Mouse (Mus musculus) testis, adult 2 months (tissue): ENCODE results near the gene Tgfbr2.

Source experiments
- CTCF ChIP-seq: fragments of 200-500 bp; IDR thresholded peaks from 2 replicates; pipeline ENCODE4 v1.5.1; 2012; ENCODE audit warnings: low read depth, mild to moderate bottlenecking, inconsistent platforms, low read length, moderate library complexity; ENCODE audit not compliant: control insufficient read depth, insufficient read depth, insufficient replicate concordance
- POLR2A ChIP-seq: fragments of 200-500 bp; IDR thresholded peaks from 2 replicates; pipeline ENCODE4 v1.6.1; 2012; ENCODE audit warnings: low read depth, mild to moderate bottlenecking, inconsistent platforms, low read length, moderate library complexity; ENCODE audit not compliant: control insufficient read depth

DNA sequence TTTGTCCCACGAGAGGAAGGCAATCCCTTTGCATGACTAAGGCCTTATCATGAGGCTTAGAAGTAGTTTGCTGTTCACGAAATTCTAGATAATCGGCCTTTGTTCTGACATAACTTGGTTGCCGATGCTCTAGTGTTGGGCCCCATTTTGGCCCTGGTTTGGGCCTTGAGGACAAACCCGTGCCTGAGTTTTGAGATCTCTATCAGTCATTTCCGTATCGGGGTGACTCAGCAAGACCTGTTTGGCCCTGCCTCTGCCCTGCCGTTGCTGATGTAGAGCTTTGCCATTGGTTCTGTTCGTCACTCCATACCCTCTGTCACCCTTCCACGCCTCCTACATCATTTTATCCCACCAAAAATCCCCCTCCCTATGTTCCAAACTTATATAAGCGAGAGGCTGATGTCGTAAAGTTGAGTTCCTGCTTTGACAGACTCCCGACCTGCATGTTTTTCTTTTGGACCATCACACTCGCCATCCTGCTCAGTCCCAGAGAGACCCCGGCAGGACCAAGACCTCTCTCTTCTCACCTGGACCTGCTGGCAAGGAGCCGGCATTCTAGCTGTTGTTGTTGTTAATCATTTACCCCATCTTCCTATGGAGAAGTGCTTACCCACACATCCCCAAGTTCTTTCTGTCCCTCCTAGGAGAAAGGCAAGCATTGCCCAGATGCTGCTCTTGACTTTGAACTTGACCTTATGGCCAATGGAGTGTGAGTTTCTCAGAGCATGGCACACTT lies 33.2 kb upstream of the Tgfbr2 start:
- no peak for TF ChIP-seq CTCF
- TF ChIP-seq POLR2A, result no peak
